Mouse (Mus musculus): ENCODE measurements around the gene Dqx1.
A peak's percentile ranks its signal among the peaks of the same experiment; 100 is the strongest.

GRCm38 (mm10) chr6:83115011-83115671 is 57.5 kb downstream of the Dqx1 start, which contains the start of gene Mogs:
- TF ChIP-seq POLR2A (IDR thresholded peaks at IDR 0.05; ENCODE audit: borderline replicate concordance, insufficient read depth, low read length): peak; percentile 94
- peak; percentile 27; the same call in 1 of the 2 replicates for TF ChIP-seq CTCF (IDR thresholded peaks at IDR 0.05; ENCODE audit: borderline replicate concordance, insufficient read depth, low read depth, low read length)

All from cerebellum, adult 2 months (tissue).